Mouse (Mus musculus): ENCODE measurements around the gene Tmem132b.

GRCm38 (mm10) chr5:125585211-125585610, 53.6 kb downstream of the Tmem132b start:
- no peak for TF ChIP-seq CTCF (IDR thresholded peaks at IDR 0.05; ENCODE audit: borderline replicate concordance, extremely low read depth, insufficient read depth, insufficient read length)
- TF ChIP-seq POLR2A (IDR thresholded peaks at IDR 0.05; ENCODE audit: borderline replicate concordance, extremely low read depth, insufficient read depth, insufficient read length, poor library complexity, severe bottlenecking) = no peak
